Mouse (Mus musculus): ENCODE measurements around the gene Defb35. TPM values are rescaled to one million over a fixed set of nuclear protein-coding genes. Genes with fewer than 3 reads are reported as not detected.

Gene Defb35
- polyA plus RNA-seq, 1 experiment from 2014 or later: not detected

GRCm38 (mm10) chr8:21969475-21969874, 31.3 kb downstream of the Defb35 start, which contains the start of gene Ccdc70:
Ccdc70 (plus strand) TSS chr8:21969775.
- H3K4me2 ChIP-seq (replicated peaks): no peak within 1 kb of the TSS
- H3K4me3 ChIP-seq: no peak within 1 kb of the TSS
- no peaks in the 10 kb centered on the region for H3K27me3 ChIP-seq
- H3K9ac ChIP-seq (replicated peaks): no peak within 1 kb of the TSS
- ATAC-seq (ENCODE audit: low FRiP score, low read depth): no peak
- H3K27ac ChIP-seq (replicated peaks): no peak within 1 kb of the TSS
- H3K4me1 ChIP-seq: no peaks in the 10 kb centered on the region
- H3K36me3 ChIP-seq: no peaks in the 10 kb centered on the region
- 94% methylated on average over 3 of the region's 3 CpGs for WGBS
- no peaks in the 10 kb centered on the region for H3K9me3 ChIP-seq

- Histone ChIP-seq H3K27me3 (no peaks in the 10 kb centered on the region), H3K36me3 (no peaks in the 10 kb centered on the region), H3K9ac (replicated peaks) (no peak overlapping the region), H3K4me1 (no peaks in the 10 kb centered on the region), H3K27ac (replicated peaks) (no peak overlapping the region), H3K4me3 (no peak overlapping the region), H3K9me3 (no peaks in the 10 kb centered on the region), H3K4me2 (replicated peaks) (no peak overlapping the region)
- 67% methylated on average over 4 of the region's 4 CpGs for WGBS
- no peak for ATAC-seq (ENCODE audit: low FRiP score, low read depth)
Measured at GRCm38 (mm10) chr8:21978193-21978592, 40.0 kb downstream of the Defb35 start.

GRCm38 (mm10) chr8:21981664-21982337, 43.6 kb downstream of the Defb35 start:
- Histone ChIP-seq H3K27me3 (no peaks in the 10 kb centered on the region), H3K4me1 (no peaks in the 10 kb centered on the region), H3K4me3 (no peak overlapping the region), H3K9ac (replicated peaks) (no peak overlapping the region), H3K27ac (replicated peaks) (no peak overlapping the region), H3K4me2 (replicated peaks) (no peak overlapping the region), H3K36me3 (no peaks in the 10 kb centered on the region), H3K9me3 (no peaks in the 10 kb centered on the region)
- WGBS: 67% methylated on average over 8 of the region's 8 CpGs
- peak; percentile 58; the same call in 1 of the 2 replicates for ATAC-seq (ENCODE audit: low FRiP score, low read depth)

Other genes with a start within 250 kb of the Defb35 start
- gene AY761184, start 234.7 kb upstream of the Defb35 start, polyA plus RNA-seq (2016; fragmentation: Nextera tagmentation; extraction: Ambion mirVana): not detected in 2 replicates
- not detected in 2 replicates for gene Defa24, start 203.9 kb upstream of the Defb35 start, polyA plus RNA-seq (2016; fragmentation: Nextera tagmentation; extraction: Ambion mirVana)
- not detected in 2 replicates for gene Defb50, start 114.8 kb upstream of the Defb35 start, polyA plus RNA-seq (2016; fragmentation: Nextera tagmentation; extraction: Ambion mirVana)
- gene Defb2, start 98.4 kb upstream of the Defb35 start, polyA plus RNA-seq (2016; fragmentation: Nextera tagmentation; extraction: Ambion mirVana): not detected in 2 replicates
- not detected in 2 replicates for gene Defb10, start 79.5 kb upstream of the Defb35 start, polyA plus RNA-seq (2016; fragmentation: Nextera tagmentation; extraction: Ambion mirVana)
- not detected in 2 replicates for gene Defb9, start 52.9 kb upstream of the Defb35 start, polyA plus RNA-seq (2016; fragmentation: Nextera tagmentation; extraction: Ambion mirVana)
- 1.3 TPM in 1 of 2 replicates, not detected in the other for gene Defb11, start 31.9 kb upstream of the Defb35 start, polyA plus RNA-seq (2016; fragmentation: Nextera tagmentation; extraction: Ambion mirVana)
- not detected in 2 replicates for gene Defb15, start 5.6 kb upstream of the Defb35 start, polyA plus RNA-seq (2016; fragmentation: Nextera tagmentation; extraction: Ambion mirVana)
- gene Defb13, start 8.4 kb downstream of the Defb35 start, polyA plus RNA-seq (2016; fragmentation: Nextera tagmentation; extraction: Ambion mirVana): not detected in 2 replicates
- not detected in 2 replicates for gene Fam90a1a, start 20.4 kb downstream of the Defb35 start, polyA plus RNA-seq (2016; fragmentation: Nextera tagmentation; extraction: Ambion mirVana)
- gene Ccdc70, start 31.4 kb downstream of the Defb35 start, polyA plus RNA-seq (2016; fragmentation: Nextera tagmentation; extraction: Ambion mirVana): not detected in 2 replicates
- 1.9 and 2.6 TPM in 2 replicates for gene Atp7b, start 122.0 kb downstream of the Defb35 start, polyA plus RNA-seq (2016; fragmentation: Nextera tagmentation; extraction: Ambion mirVana)
- gene Alg11, start 122.4 kb downstream of the Defb35 start, polyA plus RNA-seq (2016; fragmentation: Nextera tagmentation; extraction: Ambion mirVana): 31.7 and 37.9 TPM in 2 replicates
- gene Nek5, start 186.7 kb downstream of the Defb35 start, polyA plus RNA-seq (2016; fragmentation: Nextera tagmentation; extraction: Ambion mirVana): 0.31 and 0.41 TPM in 2 replicates
- gene Nek3, start 228.1 kb downstream of the Defb35 start, polyA plus RNA-seq (2016; fragmentation: Nextera tagmentation; extraction: Ambion mirVana): 7.4 and 10.2 TPM in 2 replicates
- 50.7 and 55.4 TPM in 2 replicates for gene Ckap2, start 247.5 kb downstream of the Defb35 start, polyA plus RNA-seq (2016; fragmentation: Nextera tagmentation; extraction: Ambion mirVana)

Data from midbrain, embryonic 12.5 days (tissue).